Mouse (Mus musculus) hindbrain, embryonic 11.5 days (tissue): ENCODE results near the gene Osgep. TPM values are rescaled to one million over a fixed set of nuclear protein-coding genes. Genes with fewer than 3 reads are reported as not detected.

Experiments used
- ATAC-seq: fragments of 200-750 bp; cut with Nextera tagmentation; 2 replicates; pipeline ENCODE4 v1.8.0; 2017; ENCODE audit warnings: mild to moderate bottlenecking, moderate TSS enrichment, moderate library complexity; ENCODE audit not compliant: low FRiP score
- DNase-seq: peaks from one replicate; pipeline ENCODE4 v3.0.0-alpha.2; 2015; ENCODE audit warnings: low spot score
- H3K27ac ChIP-seq: fragments of 300-500 bp; sonication (generic); 2 replicates; pipeline ENCODE4 v1.5.1; 2014; ENCODE audit warnings: mild to moderate bottlenecking, low read depth, low read length
- H3K27me3 ChIP-seq: fragments of 300-500 bp; sonication (generic); 2 replicates; pipeline ENCODE4 v1.6.1; 2014; ENCODE audit warnings: mild to moderate bottlenecking, low read length, moderate library complexity, mixed read lengths; ENCODE audit not compliant: control insufficient read depth, insufficient read depth
- H3K36me3 ChIP-seq: fragments of 300-500 bp; sonication (generic); 2 replicates; pipeline ENCODE4 v1.6.1; 2014; ENCODE audit warnings: mild to moderate bottlenecking, low read length, moderate library complexity, mixed read lengths; ENCODE audit not compliant: control insufficient read depth, insufficient read depth
- H3K4me1 ChIP-seq: fragments of 300-500 bp; sonication (generic); replicated peaks from 2 replicates; pipeline ENCODE4 v1.6.1; 2014; ENCODE audit warnings: low read length, mixed read lengths; ENCODE audit not compliant: control insufficient read depth, insufficient read depth
- H3K4me2 ChIP-seq: fragments of 300-500 bp; sonication (generic); replicated peaks from 2 replicates; pipeline ENCODE4 v1.6.1; 2014; ENCODE audit warnings: mild to moderate bottlenecking, low read depth, low read length
- H3K4me3 ChIP-seq: fragments of 300-500 bp; sonication (generic); 2 replicates; pipeline ENCODE4 v1.5.1; 2014; ENCODE audit warnings: low read depth, low read length
- H3K9ac ChIP-seq: fragments of 300-500 bp; sonication (generic); 2 replicates; pipeline ENCODE4 v1.6.1; 2014; ENCODE audit warnings: low read depth, low read length
- H3K9me3 ChIP-seq: fragments of 300-500 bp; sonication (generic); 2 replicates; pipeline ENCODE4 v1.6.1; 2016; ENCODE audit warnings: low read length; ENCODE audit not compliant: control insufficient read depth
- WGBS: fragments of 180-500 bp; shearing (Covaris S2); extraction: QIAGEN DNeasy Blood & Tissue Kit; methylation state at CpG from one replicate; pipeline ENCODE4 v1.1.7; 2014; 5-methylcytosine and 5-hydroxymethylcytosine counted together
- polyA plus RNA-seq: library from polyadenylated mRNA; unstranded; fragments of >200 nt; fragmentation: Nextera tagmentation; extraction: Ambion mirVana; gene quantifications from 2 replicates; pipeline ENCODE4 v1.2.1, GENCODE M21; 2014

Gene Osgep
- polyA plus RNA-seq, 1 experiment from 2014 or later = 146 TPM

DNA sequence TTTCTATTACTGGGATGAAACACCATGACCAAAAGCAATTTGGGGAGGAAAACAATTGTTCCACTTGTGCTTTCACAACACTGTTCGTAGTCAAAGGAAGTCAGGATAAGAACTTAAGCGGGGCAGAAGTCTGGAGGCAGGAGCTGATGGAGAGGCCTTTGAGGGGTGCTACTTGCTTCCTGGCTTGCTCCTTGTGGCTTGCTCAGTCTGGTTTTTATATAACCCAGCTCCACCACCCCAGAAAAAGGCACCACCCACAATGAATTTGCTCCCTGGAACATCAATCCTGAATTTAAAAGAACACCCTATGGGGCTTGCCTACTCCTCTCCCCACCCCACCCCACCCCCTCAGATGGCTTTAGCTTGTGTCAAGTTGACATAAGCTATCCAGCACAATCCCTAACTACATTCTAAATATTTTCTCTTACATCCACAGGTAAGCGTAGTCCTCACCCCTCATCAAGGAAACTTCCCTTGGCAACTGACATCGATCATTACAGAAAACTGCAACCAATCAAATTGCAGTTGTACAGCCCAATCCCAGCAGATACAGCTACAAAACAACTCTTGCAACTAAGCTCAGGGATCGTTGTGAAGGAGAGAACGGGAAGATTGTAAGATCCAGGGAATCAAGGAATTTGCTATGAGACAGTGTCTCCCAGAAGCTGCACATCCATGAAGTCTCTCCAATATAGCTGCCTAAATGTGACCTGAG, 48.3 kb downstream of the Osgep start:
- Histone ChIP-seq H3K36me3 (no peaks in the 10 kb centered on the region), H3K27me3 (no peaks in the 10 kb centered on the region), H3K4me1 (no peaks in the 10 kb centered on the region), H3K9me3 (no peaks in the 10 kb centered on the region), H3K27ac (no peak overlapping the region), H3K4me3 (no peak overlapping the region), H3K4me2 (no peak overlapping the region), H3K9ac (no peak overlapping the region)
- WGBS = 92% methylated on average over 6 of the region's 6 CpGs
- no peak for DNase-seq
- ATAC-seq = no peak

DNA sequence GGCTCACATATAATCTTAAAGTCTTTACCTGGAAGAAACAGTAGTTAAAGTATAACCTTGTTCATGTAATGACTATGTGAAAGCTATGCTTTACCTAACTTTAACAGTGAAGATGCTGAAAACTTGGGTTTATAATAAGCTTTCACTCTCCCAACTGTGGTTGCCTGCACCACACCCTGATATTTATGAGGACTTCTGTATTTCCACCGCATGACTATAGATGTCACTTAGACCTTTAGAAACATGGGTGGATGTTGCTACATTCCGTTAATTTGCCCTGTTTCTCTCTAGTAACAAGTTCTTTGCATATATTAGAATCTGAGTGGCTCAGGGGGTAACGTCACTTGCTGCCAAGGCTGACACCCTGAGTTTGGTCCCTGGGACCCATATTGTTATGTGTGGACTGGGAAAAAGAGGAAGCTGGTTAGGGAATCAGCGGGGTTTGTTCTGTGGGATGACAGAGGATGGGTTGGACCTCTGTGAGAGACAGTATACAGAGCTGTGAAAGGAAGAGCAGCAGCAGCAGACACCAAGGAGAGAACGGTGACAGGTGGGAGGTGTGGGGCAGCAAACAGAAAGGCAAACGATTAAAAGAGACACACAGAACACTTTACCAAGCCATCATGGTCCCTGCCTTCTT, 49.0 kb downstream of the Osgep start:
- Histone ChIP-seq H3K4me3 (no peak overlapping the region), H3K36me3 (no peaks in the 10 kb centered on the region), H3K4me2 (no peak overlapping the region), H3K9ac (no peak overlapping the region), H3K27ac (no peak overlapping the region), H3K4me1 (no peaks in the 10 kb centered on the region), H3K9me3 (no peaks in the 10 kb centered on the region), H3K27me3 (no peaks in the 10 kb centered on the region)
- no peak for DNase-seq
- no peak for ATAC-seq
- WGBS = 82% methylated on average over 6 of the region's 6 CpGs

DNA sequence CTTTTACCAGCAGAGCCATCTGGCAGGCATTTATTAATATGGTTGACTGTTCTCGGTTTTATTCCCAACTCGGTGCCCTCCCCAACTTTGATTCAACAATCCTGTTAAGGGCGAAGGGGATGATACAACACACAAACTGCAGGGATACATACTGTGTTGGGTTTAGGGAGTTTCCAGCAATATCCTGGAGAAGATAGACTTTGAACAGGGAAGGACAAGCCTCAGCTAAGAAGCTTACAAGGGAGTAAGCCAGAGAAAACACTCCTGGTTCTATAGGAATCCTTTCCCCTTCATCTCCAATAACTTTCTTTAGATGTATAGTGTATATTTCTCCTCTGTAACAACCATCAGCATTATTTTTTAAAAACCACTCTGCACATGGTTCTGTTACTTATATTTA, 49.5 kb downstream of the Osgep start:
- Histone ChIP-seq H3K27ac (no peak overlapping the region), H3K9me3 (no peaks in the 10 kb centered on the region)
- no peak for DNase-seq

DNA sequence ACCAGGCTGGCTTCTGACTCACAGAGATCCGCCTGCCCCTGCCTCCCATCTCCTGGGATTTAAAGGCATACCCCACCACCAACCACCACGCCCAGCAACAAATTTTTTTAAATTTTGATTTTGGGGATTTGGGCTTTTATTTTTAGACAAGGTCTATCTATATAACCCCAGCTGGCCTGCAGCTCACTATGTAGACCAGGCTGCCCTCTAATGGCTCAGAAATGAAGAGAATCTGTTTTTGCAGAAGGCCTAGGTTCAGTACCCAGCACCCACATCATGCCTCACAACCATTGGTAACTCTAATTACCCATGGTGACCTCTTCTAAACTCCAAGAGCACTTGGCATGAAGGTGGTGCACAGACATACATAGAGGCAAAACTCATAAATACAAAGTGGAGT, 53.4 kb downstream of the Osgep start:
- Histone ChIP-seq H3K36me3 (no peaks in the 10 kb centered on the region), H3K9me3 (no peaks in the 10 kb centered on the region), H3K4me1 (no peaks in the 10 kb centered on the region), H3K27ac (no peak overlapping the region), H3K4me2 (no peak overlapping the region), H3K4me3 (no peak overlapping the region), H3K9ac (no peak overlapping the region), H3K27me3 (no peaks in the 10 kb centered on the region)
- ATAC-seq (no peak), DNase-seq (no peak)
- 92% methylated on average over 2 of the region's 2 CpGs for WGBS

More for the DNA sequence above, 49.5 kb downstream of the Osgep start:
- Histone ChIP-seq H3K4me3 (no peak overlapping the region), H3K4me2 (no peak overlapping the region), H3K36me3 (no peaks in the 10 kb centered on the region), H3K9ac (no peak overlapping the region), H3K4me1 (no peaks in the 10 kb centered on the region), H3K27me3 (no peaks in the 10 kb centered on the region)
- 90% methylated on average over 3 of the region's 3 CpGs for WGBS
- no peak for ATAC-seq

DNA sequence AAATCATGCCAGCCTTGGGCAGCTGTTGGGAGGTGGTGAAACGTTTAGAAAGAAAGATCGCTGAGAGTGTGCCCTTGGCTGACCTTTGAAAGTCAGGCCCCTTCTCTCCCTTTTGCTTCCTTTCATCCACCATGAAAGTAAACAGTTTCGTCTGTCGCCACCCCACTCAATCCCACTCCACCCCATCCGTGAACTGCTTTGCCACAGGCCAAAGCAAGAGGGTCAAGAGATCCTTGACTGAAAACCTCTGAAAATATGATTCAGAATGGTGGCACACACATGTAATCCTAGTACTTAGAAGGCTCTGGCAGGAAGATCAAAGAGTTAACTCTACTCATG, 53.9 kb downstream of the Osgep start:
- no peaks in the 10 kb centered on the region for H3K9me3 ChIP-seq
- peak overlapping the region; percentile 76 for H3K9ac ChIP-seq
- ATAC-seq = 0 out of 2 replicates have a peak, but pooled peaks have one; percentile 21
- H3K27me3 ChIP-seq = no peaks in the 10 kb centered on the region
- peak overlapping the region; percentile 74 for H3K4me2 ChIP-seq
- WGBS = 27% methylated on average over 5 of the region's 5 CpGs
- no peaks in the 10 kb centered on the region for H3K4me1 ChIP-seq
- H3K36me3 ChIP-seq = no peaks in the 10 kb centered on the region
- no peak for DNase-seq
- peak overlapping the region; percentile 52 for H3K4me3 ChIP-seq
- no peak overlapping the region for H3K27ac ChIP-seq

- Histone ChIP-seq H3K4me2 (peak within 1 kb of the TSS; percentile 74), H3K27me3 (no peaks in the 10 kb centered on the region), H3K4me3 (peak within 1 kb of the TSS; percentile 52), H3K9ac (peak within 1 kb of the TSS; percentile 76), H3K4me1 (no peaks in the 10 kb centered on the region), H3K36me3 (no peaks in the 10 kb centered on the region), H3K9me3 (no peaks in the 10 kb centered on the region), H3K27ac (no peak within 1 kb of the TSS)
- peak; percentile 92 for ATAC-seq
- DNase-seq = peak; percentile 78
- 6% methylated on average over 31 of the region's 32 CpGs for WGBS
These were observed 54.5 kb downstream of the Osgep start, which contains the start of gene Tep1 for GRCm38 (mm10) chr14:50869889-50870804. Gene Tep1 (minus strand): TSS chr14:50870560.

GRCm38 (mm10) chr14:50868656-50869055, 56.0 kb downstream of the Osgep start:
- Histone ChIP-seq H3K27me3 (no peaks in the 10 kb centered on the region), H3K27ac (no peak overlapping the region), H3K36me3 (no peaks in the 10 kb centered on the region), H3K4me1 (no peaks in the 10 kb centered on the region), H3K4me2 (no peak overlapping the region), H3K9ac (no peak overlapping the region), H3K9me3 (no peaks in the 10 kb centered on the region), H3K4me3 (no peak overlapping the region)
- DNase-seq (no peak), ATAC-seq (no peak)
- WGBS = 85% methylated on average over 5 of the region's 5 CpGs

DNA sequence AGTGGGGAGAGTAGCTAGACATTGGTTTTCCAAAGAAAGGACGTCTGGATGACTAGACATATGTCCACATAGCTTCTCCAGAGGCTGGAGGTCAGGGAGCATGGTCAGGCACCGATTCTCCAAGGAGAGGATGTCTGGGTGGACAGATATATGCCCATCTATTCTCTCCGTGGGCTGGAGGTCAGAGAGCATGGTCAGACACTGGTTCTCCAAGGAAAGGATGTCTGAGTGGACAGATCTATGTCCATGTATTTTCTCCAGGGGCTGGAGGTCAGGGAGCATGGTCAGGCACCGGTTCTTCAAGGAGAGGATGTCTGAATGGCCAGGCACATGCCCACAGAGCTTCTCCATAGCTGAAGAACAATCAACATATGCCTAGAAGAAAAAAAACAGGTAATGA, 56.5 kb downstream of the Osgep start:
- no peaks in the 10 kb centered on the region for H3K27me3 ChIP-seq
- no peak overlapping the region for H3K4me2 ChIP-seq
- no peak overlapping the region for H3K27ac ChIP-seq
- no peaks in the 10 kb centered on the region for H3K4me1 ChIP-seq
- WGBS = 79% methylated on average over 4 of the region's 4 CpGs
- H3K36me3 ChIP-seq = no peaks in the 10 kb centered on the region
- ATAC-seq (no peak), DNase-seq (no peak)
- H3K9me3 ChIP-seq = no peaks in the 10 kb centered on the region
- no peak overlapping the region for H3K9ac ChIP-seq
- H3K4me3 ChIP-seq = no peak overlapping the region
